In the genomic region with DNA sequence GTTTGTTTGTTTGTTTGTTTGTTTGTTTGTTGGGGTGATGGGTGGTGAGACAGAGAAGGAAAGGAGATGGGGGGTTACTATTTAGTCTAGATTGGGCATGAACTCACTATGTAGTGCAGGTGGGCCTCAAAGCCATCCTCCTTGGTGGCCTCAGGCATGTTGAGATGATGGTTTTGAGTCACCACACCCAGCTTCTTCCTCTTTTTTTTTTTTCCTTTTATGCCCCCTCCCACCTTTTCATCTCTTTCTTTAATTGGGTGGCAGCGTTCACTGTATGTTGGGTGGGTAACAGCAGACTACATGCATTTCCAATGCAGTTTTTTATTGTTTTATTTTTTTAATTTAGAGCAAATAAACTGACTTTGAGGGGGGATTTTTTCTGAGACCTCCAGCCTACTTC, we compare ENCODE assay signal across 1 mouse cellular context.
TF ChIP-seq lines count a peak whose summit lies in the region.

No protein-coding gene starts in this region.

TF ChIP-seq in CH12.LX, 34 proteins besides CTCF, POLR2A, EP300 and RAD21 (continued from another document):
- peak; percentile 74 for TF ChIP-seq IRF4 (IDR thresholded peaks at IDR 0.05; ENCODE audit: low read depth, low read length)
- TF ChIP-seq USF1 (IDR thresholded peaks at IDR 0.05; ENCODE audit: low read depth, low read length), result no peak
- TF ChIP-seq PAX5 (IDR thresholded peaks at IDR 0.05; ENCODE audit: low read length), result no peak
- no peak for TF ChIP-seq MXI1 (IDR thresholded peaks at IDR 0.05; ENCODE audit: low read depth, low read length)
- no peak for TF ChIP-seq MAX (IDR thresholded peaks at IDR 0.05; ENCODE audit: low read length)
- no peak for TF ChIP-seq ZKSCAN1 (IDR thresholded peaks at IDR 0.05; ENCODE audit: borderline replicate concordance, low read depth, low read length)
- no peak for TF ChIP-seq ELF1 (IDR thresholded peaks at IDR 0.05; ENCODE audit: low read depth, low read length)
- no peak for TF ChIP-seq CHD2 (IDR thresholded peaks at IDR 0.05; ENCODE audit: low read length)
- no peak for TF ChIP-seq NELFE (IDR thresholded peaks at IDR 0.05; ENCODE audit: low read depth, low read length)
- no peak for TF ChIP-seq SMC3 (IDR thresholded peaks at IDR 0.05; ENCODE audit: low read depth, low read length)
- no peak for TF ChIP-seq KAT2A (IDR thresholded peaks at IDR 0.05; ENCODE audit: insufficient replicate concordance, low read length)
- no peak for TF ChIP-seq TCF12 (IDR thresholded peaks at IDR 0.05; ENCODE audit: low read depth, low read length)
- TF ChIP-seq POLR2AphosphoS2 (IDR thresholded peaks at IDR 0.05; ENCODE audit: low read depth, low read length), result no peak
- TF ChIP-seq NRF1 (IDR thresholded peaks at IDR 0.05; ENCODE audit: low read depth, low read length), result no peak
- TF ChIP-seq TBP (conservative IDR thresholded peaks at IDR 0.05; ENCODE audit: low read depth, low read length), result no peak
- TF ChIP-seq ZNF384 (IDR thresholded peaks at IDR 0.05; ENCODE audit: low read depth, low read length), result peak; percentile 87
- no peak for TF ChIP-seq ZC3H11A (IDR thresholded peaks at IDR 0.05; ENCODE audit: low read depth, low read length)
- TF ChIP-seq MYC (IDR thresholded peaks at IDR 0.05; ENCODE audit: low read depth, low read length), result no peak
- TF ChIP-seq ZMIZ1 (IDR thresholded peaks at IDR 0.05; ENCODE audit: low read depth, low read length), result no peak
- no peak for TF ChIP-seq E2F4 (IDR thresholded peaks at IDR 0.05; ENCODE audit: insufficient replicate concordance, low read depth, low read length)
- TF ChIP-seq MAFK (IDR thresholded peaks at IDR 0.05; ENCODE audit: insufficient replicate concordance, low read length), result no peak
- no peak for TF ChIP-seq HCFC1 (IDR thresholded peaks at IDR 0.05; ENCODE audit: low read depth, low read length)
- TF ChIP-seq ETS1 (conservative IDR thresholded peaks at IDR 0.05; ENCODE audit: low read depth, low read length), result no peak
- peak; percentile 11; the same call in 1 of the 2 replicates for TF ChIP-seq JUN (IDR thresholded peaks at IDR 0.05; ENCODE audit: insufficient read depth, low read depth, low read length)
